Mouse (Mus musculus) embryonic fibroblast, embryonic 13.5 days (primary cell): ENCODE data around the gene Rgp1. TPM values are rescaled to one million over a fixed set of nuclear protein-coding genes. Genes with fewer than 3 reads are reported as not detected.

Source experiments
- H3K27ac ChIP-seq: 2 replicates; pipeline ENCODE4 v1.5.1; 2012; ENCODE audit warnings: low read length, control low read depth, inconsistent platforms; ENCODE audit not compliant: insufficient read depth
- H3K4me1 ChIP-seq: 2 replicates; pipeline ENCODE4 v1.6.1; 2011; ENCODE audit warnings: low read length; ENCODE audit not compliant: control insufficient read depth, insufficient read depth
- H3K4me3 ChIP-seq: 2 replicates; pipeline ENCODE4 v1.5.1; 2011; ENCODE audit warnings: mild to moderate bottlenecking, control low read depth, low read length; ENCODE audit not compliant: insufficient read depth
- CTCF ChIP-seq: IDR thresholded peaks from 2 replicates; pipeline ENCODE4 v1.5.1; 2011; ENCODE audit warnings: mild to moderate bottlenecking, control low read depth, low read length, moderate library complexity, borderline replicate concordance; ENCODE audit not compliant: insufficient read depth
- POLR2A ChIP-seq: IDR thresholded peaks from 2 replicates; pipeline ENCODE4 v1.6.1; 2011; ENCODE audit warnings: low read depth, mild to moderate bottlenecking, control low read depth, low read length, moderate library complexity
- polyA plus RNA-seq: library from polyadenylated mRNA; stranded (reverse); fragments of >200 nt; gene quantifications from 2 replicates; pipeline ENCODE4 v1.2.4, GENCODE M21; 2011; ENCODE audit warnings: low read depth; ENCODE audit not compliant: missing spikeins, insufficient read length

Gene Rgp1
- polyA plus RNA-seq, 1 experiment = 45.4 TPM

- no peak overlapping the region for H3K4me3 ChIP-seq
- TF ChIP-seq CTCF = no peak
- peaks cover 5% of the 10 kb centered on the region; the same call in 1 of the 2 replicates for H3K4me1 ChIP-seq
- H3K27ac ChIP-seq = no peak overlapping the region
These were observed 26.1 kb upstream of the Rgp1 start for GRCm38 (mm10) chr4:43552437-43552836.

DNA sequence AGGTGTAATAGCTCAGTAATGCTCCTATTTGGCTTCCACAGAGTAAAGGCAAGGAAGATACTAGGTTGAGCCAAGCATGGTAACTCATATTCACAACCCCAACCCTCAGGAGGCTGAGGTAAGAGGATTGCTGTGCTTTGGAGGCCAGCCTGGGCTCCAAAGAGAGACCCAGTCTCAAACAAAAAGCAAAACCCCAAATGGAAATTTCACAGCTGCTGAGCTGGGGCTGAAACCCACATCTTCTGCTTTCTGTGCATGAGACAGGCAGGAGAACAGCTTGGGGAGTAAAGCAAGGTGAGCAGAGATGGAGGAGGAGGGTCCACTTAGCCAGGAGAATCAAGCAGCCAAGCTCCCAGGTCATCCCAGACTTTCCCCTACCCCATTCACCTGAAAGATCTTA is 24.6 kb upstream of the Rgp1 start:
- H3K27ac ChIP-seq = no peak overlapping the region
- H3K4me3 ChIP-seq = no peak overlapping the region
- peaks cover 6% of the 10 kb centered on the region; the same call in 1 of the 2 replicates for H3K4me1 ChIP-seq
- TF ChIP-seq CTCF (no peak), POLR2A (no peak)

- TF ChIP-seq CTCF = no peak
- peaks cover 9% of the 10 kb centered on the region; the same call in 1 of the 2 replicates for H3K4me1 ChIP-seq
These were observed 22.6 kb upstream of the Rgp1 start for GRCm38 (mm10) chr4:43555926-43556325.

DNA sequence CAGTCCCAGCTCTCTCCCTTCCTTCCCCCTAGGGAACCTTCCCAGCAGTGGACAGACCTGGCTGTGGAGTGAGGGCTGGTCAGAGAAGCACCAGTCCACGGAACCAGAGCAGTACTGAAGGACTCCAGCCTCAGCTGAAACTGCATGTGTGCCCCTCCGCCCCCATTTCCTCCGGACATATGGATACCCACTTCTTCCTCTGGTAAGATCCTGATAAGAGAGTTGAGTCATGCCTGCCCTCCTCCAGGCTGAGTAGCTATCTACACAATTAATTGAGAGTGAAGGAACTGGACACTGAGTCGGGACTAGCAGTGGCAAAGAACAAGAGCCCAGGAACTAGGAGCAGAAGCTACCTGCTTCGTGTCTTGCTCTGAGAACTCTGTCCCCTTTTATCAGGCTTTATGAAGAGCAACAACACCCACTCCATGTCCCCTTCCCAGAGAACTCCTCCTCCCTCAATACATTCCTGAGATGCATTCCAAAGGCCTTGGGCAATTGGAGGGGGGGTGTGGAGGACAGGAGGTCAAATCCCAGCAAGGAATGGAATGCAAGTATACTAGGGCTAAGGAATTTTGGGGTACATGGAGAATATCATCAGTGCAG is 20.4 kb upstream of the Rgp1 start:
- H3K4me3 ChIP-seq = peak overlapping the region; percentile 28
- no peak for TF ChIP-seq CTCF
- TF ChIP-seq POLR2A = peak; percentile 79
- H3K4me1 ChIP-seq = peaks cover 9% of the 10 kb centered on the region; the same call in 1 of the 2 replicates
- peak overlapping the region; percentile 95 for H3K27ac ChIP-seq

More at GRCm38 (mm10) chr4:43555926-43556325, 22.6 kb upstream of the Rgp1 start:
- Histone ChIP-seq H3K27ac (no peak overlapping the region), H3K4me3 (no peak overlapping the region)

DNA sequence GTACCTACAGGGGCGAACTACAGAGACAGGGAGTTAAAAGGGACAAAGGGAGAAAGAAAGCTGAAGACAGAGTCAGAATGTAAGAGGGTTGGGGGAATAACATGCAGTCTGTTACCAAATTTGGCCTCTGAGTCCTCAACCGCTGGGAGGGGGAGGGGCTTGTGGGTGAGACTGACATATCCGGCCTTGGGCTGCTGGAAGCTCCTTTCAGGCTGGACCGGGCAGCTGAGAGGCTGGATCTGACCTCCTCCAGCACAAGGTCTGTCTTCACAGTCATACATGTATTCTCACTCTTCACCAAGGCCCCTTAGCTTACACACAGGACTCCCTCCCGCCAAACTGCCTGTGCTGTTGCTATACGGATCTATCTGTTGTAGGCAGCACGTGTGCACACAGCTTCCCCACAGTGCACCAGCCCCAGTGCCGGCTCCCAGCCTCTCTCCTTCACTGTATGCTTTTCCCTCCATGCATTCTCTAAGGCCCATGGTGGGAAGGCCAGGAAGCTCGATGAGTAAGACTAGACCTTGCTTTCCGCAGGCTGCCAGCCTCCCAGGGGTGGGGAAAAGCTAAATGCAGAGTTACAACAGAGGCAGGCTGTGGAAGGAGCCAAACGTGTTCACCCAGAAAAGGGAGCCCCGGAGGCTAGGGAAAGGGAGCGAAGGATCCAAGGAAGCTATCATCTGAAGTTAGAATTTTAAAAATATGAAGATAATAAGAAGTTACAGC is 19.7 kb upstream of the Rgp1 start:
- Histone ChIP-seq H3K27ac (peak overlapping the region; percentile 95), H3K4me3 (peak overlapping the region; percentile 28), H3K4me1 (peaks cover 9% of the 10 kb centered on the region; the same call in 1 of the 2 replicates)
- TF ChIP-seq CTCF = no peak
- peak; percentile 92 for TF ChIP-seq POLR2A

- TF ChIP-seq CTCF = no peak
- no peak for TF ChIP-seq POLR2A
- Histone ChIP-seq H3K27ac (peak overlapping the region; percentile 95), H3K4me3 (peak overlapping the region; percentile 92), H3K4me1 (peaks cover 11% of the 10 kb centered on the region; the same call in 1 of the 2 replicates)
These were observed 18.8 kb upstream of the Rgp1 start for GRCm38 (mm10) chr4:43559519-43560242.

DNA sequence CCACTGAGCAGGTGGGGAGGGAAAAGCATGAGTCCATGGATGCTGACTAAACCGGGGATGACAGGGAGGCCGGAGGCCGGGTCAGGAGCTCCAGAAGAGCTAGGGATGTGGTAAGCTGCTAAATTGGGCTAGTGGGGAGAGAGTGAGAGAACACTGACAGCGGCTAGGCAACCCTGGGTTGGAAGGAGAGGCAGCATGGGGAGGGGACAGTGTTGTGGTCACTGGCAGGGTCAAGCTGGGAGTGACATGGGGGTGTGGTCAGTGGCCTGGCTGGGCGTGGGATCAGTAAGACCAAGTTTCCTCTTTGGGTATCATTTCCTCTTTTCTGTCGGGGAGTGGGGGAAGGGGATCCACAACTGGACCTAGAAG is 18.3 kb upstream of the Rgp1 start:
- peak overlapping the region; percentile 92 for H3K4me3 ChIP-seq
- peaks cover 11% of the 10 kb centered on the region; the same call in 1 of the 2 replicates for H3K4me1 ChIP-seq
- peak overlapping the region; percentile 95 for H3K27ac ChIP-seq
- no peak for TF ChIP-seq CTCF
- TF ChIP-seq POLR2A = peak; percentile 35; the same call in 1 of the 2 replicates

DNA sequence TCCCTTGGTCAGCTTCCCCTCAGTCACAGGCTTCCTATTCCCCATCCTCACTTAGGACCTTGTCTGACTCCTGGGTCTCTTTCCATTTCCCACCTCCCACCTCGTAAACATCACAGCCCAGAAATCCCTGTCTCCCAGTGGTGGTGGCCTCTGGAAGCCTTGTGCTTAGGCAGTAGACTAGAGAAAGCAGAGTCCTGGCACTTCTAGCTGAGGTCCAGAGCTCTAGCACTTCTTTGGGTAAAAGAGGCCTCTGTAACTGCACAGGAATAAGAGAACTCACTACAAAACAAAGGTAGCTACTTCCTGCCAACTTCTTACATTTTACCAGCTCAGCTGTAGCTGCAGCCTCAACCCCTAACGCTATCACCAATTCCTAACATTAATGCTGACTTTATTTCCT is 17.5 kb upstream of the Rgp1 start:
- no peak for TF ChIP-seq POLR2A
- TF ChIP-seq CTCF = no peak
- H3K27ac ChIP-seq = peak overlapping the region; percentile 99
- H3K4me3 ChIP-seq = peak overlapping the region; percentile 92
- H3K4me1 ChIP-seq = peaks cover 11% of the 10 kb centered on the region; the same call in 1 of the 2 replicates

- TF ChIP-seq CTCF (no peak), POLR2A (no peak; the same call in 1 of the 2 replicates)
- peak overlapping the region; percentile 92 for H3K4me3 ChIP-seq
- peaks cover 11% of the 10 kb centered on the region; the same call in 1 of the 2 replicates for H3K4me1 ChIP-seq
- H3K27ac ChIP-seq = peak overlapping the region; percentile 99
These were observed 17.0 kb upstream of the Rgp1 start for GRCm38 (mm10) chr4:43561436-43561996.

- peaks cover 9% of the 10 kb centered on the region; the same call in 1 of the 2 replicates for H3K4me1 ChIP-seq
- peak; percentile 75 for TF ChIP-seq POLR2A
- no peak for TF ChIP-seq CTCF
- peak within 1 kb of the TSS; percentile 99 for H3K27ac ChIP-seq
- peak within 1 kb of the TSS; percentile 92 for H3K4me3 ChIP-seq
These were observed 16.3 kb upstream of the Rgp1 start, which contains the start of the genes Creb3 and Tln1 for GRCm38 (mm10) chr4:43561997-43562768. Gene Creb3, plus strand, starts transcription at chr4:43562332. Gene Tln1, minus strand, starts transcription at chr4:43562691.
